Mouse (Mus musculus): Measurements from ENCODE around the gene Olfr477.
"Not testable (repeated sequence)": the region's sequence is repeated elsewhere in the genome, so short reads cannot be mapped to it uniquely, and the experiment has no call there.

The Olfr477 gene

GRCm38 (mm10) chr7:107986393-107986792 is at the start of gene Olfr477:
TSS of gene Olfr477 (plus strand) at chr7:107986693.
- no peak for DNase-seq (ENCODE audit: low read depth, low spot score)

- DNase-seq (ENCODE audit: low read depth, low spot score) = not testable (repeated sequence)
Measured at GRCm38 (mm10) chr7:107952539-107952938, 34.0 kb upstream of the Olfr477 start.

GRCm38 (mm10) chr7:107954343-107954742 is 32.1 kb upstream of the Olfr477 start, which contains the start of gene Olfr474:
TSS of gene Olfr474 (plus strand) at chr7:107954643.
- DNase-seq (ENCODE audit: low read depth, low spot score) = no peak

- DNase-seq (ENCODE audit: low read depth, low spot score) = no peak
Measured at GRCm38 (mm10) chr7:107964503-107964902, 22.0 kb upstream of the Olfr477 start, which contains the start of gene Olfr476. TSS of gene Olfr476 (plus strand) at chr7:107964803.

- DNase-seq (ENCODE audit: low read depth, low spot score) = not testable (repeated sequence)
Measured at GRCm38 (mm10) chr7:108014256-108014655, 27.8 kb downstream of the Olfr477 start.

- DNase-seq (ENCODE audit: low read depth, low spot score) = no peak
Measured at GRCm38 (mm10) chr7:108033889-108034288, 47.4 kb downstream of the Olfr477 start, which contains the start of gene Olfr478. TSS of gene Olfr478 (minus strand) at chr7:108033989.
